Mouse (Mus musculus) retina, postnatal 1 day (tissue): Measurements from ENCODE around the gene Adamtsl4.
"Not testable (repeated sequence)": the region's sequence is repeated elsewhere in the genome, so short reads cannot be mapped to it uniquely, and the experiment has no call there.

Experiments used
- DNase-seq: peaks from one replicate; pipeline ENCODE4 v3.0.0-alpha.2; 2012

The Adamtsl4 gene

DNA sequence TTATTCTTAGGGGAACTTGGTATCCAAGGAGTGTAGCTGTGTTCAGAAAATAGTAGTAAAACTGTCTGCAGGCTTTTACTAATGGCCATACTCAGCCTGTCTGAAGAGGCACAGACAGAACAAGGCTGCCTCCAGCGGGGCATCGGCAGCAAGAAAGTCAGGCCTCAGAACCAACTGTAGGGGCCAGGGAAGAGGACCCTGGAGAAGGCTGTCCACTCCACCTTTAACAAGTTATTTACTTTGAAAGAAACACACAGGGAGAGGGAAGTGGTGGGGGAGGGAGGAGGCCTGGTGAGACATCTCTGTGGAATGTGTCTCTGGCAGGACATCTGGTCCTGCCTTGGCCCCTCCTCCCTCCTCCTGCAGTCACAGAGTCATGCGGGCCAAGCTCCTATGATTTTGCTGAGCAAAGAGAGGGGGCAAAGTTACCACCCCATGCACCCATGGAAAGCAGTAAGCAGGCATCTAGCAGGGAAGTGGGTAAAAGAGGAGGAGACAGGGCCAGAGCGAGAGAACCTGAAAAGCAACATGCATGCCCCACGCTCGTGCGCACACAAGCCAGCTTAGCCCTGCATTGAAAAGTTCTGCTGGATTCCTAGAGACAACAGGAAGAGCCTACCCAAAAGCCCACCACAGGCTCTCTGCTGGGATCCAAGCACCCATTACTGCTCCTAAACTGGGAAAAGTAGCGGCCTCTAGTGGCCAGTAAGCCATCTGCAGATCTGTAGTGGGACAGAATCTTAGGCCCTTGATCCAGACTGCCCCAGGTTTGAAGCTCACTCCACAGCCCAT lies 12.2 kb downstream of the Adamtsl4 start:
- peak; percentile 79 for DNase-seq

DNA sequence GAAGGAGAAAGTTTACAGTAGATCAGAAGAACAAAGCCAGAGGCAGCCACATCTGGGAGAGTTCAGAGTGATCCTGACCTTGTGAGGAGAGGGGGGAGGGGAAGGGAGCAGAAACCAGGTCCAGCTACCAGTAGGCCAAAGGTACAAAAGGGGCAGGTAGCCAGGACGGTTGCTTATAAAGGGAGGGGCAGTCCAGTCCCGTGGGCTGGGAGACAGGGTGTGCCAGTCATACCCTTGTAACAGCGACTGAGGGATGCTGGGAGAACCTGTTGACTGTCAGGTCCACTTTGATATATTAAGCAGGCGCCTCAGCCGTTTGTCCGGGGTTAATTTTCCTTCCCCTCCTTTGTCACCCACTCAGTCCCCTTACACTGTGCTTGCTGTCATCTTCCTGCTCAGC lies 12.9 kb downstream of the Adamtsl4 start:
- no peak for DNase-seq

DNA sequence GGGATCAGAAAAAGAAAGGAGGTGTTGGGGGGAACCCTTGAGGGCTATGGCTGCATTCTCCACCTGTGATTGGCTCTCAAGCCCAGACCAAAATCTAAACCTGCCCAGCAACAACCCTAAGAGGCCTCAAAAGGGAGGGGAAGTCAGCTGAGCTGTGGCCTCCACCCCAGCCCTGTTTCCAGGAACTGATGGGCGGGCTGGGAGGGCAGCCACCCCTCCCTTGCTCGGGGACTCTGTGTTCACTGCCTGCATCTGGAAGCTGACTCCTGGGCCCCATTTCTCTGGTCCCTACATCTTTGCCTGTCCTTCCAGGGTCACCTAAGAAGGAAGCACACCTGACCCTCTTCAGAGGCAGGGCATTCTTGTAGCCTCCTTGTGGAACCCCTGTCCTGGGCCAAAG lies 13.5 kb downstream of the Adamtsl4 start:
- no peak for DNase-seq

DNA sequence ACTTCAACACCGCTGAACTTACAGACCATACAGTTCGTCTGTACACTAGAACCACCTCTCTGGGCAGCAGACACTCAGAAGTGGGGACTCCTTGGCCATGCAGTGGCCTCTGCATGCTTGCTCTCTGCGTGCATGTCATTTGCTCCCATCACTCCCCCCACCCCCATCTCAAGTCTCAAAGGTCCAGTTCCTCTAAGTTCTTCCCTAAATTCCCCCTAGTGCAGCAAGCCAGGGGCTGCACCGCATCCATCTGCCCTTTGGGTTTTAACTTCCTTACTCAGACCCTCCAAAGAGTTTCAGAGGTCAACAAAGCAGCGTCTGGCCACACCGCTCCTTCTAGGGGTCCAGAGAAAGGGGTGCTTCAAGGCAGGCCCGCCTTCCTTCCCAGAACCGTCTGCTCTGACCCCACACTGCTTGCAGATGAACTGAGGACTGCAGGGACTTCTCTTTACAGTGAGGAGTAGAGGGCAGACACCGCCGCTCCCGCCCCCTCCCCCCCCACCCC lies 14.0 kb downstream of the Adamtsl4 start:
- no peak for DNase-seq

DNA sequence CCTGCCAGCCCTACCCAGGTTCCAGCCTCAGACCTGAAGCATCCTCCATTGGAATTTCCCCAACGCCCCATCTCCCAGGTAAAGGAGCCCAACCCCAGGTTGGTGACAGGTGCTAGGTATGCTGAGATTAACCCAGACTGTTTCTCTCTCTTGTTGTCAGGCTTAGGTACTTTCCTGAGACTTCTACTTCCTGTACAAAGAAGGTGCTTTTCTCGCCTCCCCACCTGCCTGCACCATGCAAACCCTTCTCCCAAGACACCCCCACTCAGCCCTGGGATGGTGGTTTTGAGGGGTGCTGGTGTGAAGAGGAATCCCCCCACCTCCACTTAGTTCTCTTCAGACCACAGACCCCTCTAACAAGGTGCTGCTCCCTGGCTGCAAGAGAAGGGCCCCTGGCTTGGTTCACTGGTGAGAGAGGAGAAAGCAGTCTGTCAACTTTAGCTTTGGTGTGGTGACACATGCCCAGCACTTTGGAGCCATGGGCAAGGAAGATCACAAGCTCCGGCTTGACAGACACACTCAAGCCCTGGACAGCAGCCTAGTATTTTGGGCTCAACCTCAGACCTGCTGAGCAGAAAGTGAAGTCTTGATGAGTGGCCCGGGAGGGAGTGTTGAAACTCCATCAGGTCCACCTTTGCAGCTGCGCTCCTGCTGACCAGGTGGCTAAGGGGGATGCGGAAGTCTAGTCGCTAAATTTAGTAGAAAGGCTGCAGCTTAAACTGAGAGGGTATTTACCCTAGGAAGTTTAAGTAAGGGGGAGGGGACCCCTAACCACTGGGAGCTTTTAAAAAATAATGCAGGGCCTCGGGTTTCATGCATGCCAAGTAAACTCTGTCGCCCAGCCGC lies 14.6 kb downstream of the Adamtsl4 start:
- no peak for DNase-seq

DNA sequence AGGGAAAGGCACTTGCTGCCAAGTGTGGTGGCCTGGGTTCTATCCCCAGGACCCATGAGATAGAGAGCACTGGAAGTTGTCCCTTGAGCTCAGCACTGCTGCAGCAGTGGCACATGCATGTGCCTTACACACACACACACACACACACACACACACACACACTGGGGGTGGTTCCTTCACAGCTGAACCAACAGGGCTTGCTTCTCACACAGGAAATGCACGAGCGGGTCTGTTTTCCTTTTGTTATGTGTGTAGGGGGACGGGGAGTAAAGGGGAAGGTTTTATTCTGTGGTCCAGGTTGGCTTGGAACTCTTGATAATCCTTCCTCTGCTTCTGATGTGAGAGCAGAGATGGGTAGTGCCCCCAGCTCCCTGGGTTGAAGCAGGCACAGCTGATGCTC lies 15.3 kb downstream of the Adamtsl4 start:
- DNase-seq: no peak

DNA sequence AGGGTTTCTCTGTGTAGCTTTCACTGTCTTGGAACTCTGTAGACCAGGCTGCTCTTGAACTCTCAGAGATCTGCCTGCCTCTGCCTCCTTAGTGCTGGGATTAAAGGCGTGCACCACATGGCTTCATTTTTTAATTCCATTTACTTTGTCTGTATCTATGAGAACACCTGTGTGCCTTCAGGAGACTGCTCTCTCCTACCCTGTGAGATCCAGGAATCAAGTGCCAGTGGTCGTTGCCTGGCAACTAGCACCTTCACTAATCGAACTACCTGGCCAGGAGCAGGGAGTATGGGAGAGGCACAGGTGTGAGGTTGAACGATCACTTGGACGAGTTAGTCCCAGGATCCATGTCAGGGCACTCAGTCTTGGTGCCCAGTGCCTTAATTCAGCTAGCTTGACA lies 16.5 kb downstream of the Adamtsl4 start:
- DNase-seq: no peak

DNA sequence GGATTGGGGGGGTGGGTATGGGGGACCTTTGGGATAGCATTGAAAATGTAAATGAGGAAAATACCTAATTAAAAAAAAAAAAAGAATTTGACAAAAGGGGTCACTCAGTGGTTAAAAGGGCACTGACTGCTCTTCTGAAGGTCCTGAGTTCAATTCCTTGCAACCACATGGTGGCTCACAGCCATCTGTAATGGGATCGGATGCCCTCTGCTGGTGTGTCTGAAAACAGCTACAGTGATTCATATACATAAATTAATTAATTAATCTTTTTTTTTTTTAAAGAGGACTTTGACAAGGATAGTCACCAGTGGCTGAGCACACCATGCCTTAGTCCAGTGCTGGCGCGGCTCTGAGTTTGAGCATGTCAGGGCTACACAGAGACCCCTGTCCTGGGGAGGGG lies 17.3 kb downstream of the Adamtsl4 start:
- not testable (repeated sequence) for DNase-seq

DNA sequence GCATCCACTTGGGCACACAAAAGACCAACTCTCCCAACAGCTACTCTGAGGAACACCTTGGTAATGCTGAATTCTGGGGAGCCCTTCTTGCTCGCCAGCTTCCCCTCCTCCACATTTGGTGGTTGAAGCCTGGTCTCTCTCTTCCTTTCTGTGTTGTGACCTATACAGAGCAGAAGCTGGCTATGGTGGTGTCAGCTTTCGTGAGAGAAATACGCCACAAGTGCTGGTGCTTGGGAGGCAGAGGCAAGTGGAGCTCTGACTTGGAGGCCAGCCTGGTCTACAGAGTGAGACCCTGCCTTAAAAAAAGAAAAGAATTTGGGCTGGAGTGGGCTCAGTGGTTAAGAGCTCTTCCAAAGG lies 18.4 kb downstream of the Adamtsl4 start:
- no peak for DNase-seq

DNA sequence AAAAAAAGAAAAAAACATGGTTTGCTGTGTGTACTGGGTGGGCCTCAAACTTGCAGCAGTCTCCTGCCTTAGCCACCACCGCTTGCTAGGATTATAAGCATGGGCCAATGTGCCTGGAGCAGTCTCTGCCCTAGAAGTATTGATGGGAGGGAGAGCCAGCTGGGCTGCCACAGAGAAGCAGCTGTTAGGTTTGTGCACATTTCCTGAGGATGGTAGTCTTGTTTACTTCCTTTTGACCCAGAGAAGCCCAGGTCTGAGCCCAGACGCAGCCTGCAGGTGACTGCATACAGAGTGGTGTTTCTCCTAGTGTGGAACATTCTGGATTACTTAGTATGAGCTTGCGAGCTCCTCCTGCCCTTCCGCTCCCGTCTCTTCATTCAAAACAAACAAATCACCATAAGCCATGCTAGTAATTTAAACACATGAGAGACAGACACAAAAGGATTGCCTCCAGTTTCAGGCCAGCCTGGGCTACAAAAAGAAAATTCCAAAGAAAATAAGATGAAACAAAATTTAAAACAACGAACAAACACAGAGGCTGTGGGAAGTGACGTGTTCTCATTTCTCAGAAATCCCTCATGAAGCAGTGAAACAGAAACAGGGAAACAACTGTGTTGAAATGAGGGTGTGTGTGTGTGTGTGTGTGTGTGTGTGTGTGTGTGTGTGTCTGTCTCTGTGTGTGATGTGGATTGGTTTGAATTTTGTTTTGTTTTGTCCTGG lies 19.0 kb downstream of the Adamtsl4 start:
- peak; percentile 46 for DNase-seq

DNA sequence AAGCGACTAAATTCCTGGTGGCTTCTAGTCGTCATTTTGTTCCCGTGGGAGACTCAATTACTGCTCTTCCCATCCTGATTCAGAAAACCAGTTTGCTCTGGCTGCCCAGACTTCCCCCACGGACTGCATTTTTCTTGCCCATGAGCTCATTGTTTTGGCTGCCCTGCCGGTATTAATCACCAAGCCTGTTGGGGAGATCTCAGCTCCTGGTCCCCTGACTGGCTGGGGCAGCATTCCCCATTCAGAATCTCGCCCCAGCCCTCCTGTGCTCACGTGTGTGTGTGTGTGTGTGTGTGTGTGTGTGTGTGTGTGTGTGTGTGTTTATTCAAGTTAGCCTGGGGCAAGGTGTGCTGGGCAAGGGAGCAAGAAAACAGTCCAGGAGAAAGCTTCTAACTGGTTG lies 19.7 kb downstream of the Adamtsl4 start:
- DNase-seq: peak; percentile 37

DNA sequence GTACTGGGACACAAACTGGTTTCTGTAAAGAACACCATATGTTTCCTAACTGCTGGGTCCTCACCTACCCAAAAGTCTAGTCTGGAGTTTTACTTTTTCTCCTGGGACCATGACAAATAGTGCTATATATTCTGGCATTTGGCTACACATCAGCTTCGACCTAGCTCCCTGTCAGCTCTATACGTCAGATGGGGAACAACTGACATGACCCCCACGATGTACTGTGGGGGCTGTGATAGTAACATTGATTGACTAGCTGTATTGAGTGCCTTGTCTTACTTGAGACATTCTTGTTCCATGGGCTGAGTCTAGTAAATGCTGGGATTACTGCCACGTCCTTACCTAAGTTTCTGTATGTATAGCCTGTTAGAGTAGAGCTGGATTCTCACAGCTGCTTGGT lies 20.2 kb downstream of the Adamtsl4 start:
- no peak for DNase-seq

DNA sequence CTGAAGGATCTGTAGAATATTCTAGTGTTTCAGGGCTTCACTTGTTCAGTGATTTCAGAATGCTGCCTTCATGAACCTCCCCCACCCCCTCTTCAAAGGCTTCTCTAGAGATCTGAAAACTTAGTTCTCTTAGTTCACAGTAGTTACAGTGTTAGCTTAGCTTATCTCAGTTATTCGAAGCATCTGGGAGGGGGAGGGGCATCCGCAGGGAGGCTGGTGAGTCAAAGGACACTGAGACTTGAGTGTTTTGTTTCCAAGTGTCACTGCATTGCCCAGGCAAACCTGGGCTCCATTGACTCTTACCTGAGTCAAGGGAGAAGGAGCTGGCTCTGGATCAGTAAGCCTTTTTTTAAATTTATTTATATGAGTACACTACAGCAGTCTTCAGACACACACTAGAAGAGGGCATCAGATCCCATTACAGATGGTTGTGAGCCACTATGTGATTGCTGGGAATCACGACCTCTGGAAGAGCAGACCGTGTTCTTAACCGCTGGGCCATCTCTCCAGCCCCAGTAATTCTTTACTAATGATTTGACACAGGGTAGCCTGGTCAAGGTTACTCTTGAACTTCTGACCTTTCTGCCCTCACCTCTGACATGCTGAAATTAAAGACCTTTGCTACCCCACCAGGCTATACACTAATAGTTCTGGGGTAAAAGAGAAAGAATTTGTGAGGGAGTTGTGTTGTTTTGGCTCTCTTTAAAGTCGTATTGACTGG lies 21.4 kb downstream of the Adamtsl4 start:
- no peak for DNase-seq

DNA sequence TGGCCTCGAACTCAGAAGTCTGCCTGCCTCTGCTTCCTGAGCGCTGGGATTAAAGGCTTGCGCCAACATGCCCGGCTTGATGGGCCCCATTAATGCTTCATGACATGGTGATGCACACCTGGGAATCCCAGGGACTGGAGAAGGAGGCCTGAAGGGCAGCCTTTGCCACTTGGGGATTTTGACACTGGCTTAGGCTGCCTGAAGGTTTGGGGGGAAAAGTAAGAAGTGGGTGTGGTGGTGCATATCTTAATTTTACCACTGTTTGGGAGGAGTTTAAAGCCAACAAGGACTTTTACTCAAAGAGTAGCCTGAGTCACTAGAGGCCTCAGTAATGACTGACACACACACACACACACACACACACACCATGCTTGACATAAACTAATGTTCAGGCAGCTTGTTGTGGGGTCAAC lies 22.8 kb downstream of the Adamtsl4 start:
- DNase-seq: no peak

DNA sequence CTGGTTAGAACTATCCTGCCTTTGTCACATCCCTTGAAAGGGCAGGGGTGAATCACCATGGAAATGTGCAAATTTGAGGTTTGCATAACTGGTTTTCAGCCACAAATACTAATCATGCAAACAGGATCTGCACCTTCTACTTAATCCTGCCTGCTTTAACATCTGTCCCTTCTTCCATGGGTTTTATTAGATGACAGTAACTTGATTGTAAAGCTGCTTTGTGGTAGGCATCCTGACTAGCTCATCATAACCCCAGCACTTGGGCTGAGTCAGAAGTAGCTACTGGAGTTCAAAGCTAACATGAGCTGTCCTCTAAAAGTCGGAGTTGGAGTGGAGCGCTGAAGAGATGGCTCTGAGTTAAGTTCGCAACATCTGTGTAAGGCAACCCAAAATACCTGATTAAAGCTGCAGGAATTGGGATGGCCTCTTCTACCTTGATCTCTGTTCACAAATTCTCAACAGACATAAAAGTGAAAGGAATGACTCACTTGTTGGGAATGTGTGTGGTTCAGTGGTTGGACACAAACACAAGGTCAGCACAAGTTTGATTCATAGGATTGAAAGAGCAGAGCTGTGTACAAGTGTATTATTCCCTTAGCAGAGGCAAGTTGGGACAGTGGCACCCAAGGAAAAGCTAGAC lies 23.6 kb downstream of the Adamtsl4 start:
- DNase-seq: no peak

DNA sequence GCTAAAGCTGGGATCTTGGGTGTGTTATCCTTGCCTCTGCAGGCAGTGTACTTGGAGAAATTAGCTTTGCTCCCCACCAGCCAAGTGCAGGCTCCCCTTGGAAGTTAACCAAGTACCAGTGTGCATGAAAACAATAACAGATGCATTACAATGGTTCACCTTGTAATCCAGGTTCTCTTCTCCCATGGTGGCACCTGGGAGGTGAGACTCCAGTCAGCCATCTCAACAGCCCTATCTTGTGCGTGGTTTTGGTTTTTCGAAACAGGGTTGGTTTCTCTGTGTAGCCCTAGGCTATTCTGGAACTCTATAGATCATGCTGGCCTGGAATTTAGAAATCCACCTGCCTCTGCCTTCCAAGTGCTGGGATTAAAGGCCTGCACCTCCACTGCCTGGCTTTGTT lies 24.2 kb downstream of the Adamtsl4 start:
- no peak for DNase-seq

DNA sequence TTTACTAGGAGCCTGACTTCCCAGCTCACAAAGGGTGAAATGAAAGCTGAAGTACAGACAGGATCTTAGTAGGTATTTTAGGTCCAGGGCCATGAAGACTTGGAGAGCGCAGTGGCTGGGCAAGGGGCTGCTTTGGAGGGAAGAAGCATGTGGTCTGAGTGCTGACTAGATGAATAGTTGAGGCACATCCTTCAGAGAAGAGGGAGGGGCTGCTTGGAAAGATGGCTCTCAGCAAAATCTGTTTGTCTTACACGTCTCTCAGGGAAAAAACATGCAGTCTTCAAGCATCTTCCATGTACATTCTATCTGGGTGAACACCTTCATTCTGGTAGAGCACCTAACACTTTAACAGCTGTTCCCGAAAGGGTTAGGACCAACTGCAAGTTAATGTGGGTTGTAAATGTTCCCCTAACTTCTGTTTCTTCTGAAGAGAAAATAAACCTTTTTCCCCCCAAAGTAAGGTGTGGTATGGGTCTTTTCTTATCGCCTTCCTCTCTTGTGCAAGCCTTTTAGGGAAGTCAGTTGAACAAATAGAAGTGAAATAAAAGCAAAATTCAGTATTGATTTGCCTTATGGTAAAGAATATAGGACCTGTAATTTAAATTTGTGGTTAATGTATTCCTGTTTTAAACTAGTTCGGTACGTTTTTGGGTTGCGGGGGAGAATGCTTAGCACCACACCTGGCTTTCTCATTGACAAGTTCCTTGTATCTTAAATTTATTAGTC lies 24.8 kb downstream of the Adamtsl4 start:
- DNase-seq: no peak

DNA sequence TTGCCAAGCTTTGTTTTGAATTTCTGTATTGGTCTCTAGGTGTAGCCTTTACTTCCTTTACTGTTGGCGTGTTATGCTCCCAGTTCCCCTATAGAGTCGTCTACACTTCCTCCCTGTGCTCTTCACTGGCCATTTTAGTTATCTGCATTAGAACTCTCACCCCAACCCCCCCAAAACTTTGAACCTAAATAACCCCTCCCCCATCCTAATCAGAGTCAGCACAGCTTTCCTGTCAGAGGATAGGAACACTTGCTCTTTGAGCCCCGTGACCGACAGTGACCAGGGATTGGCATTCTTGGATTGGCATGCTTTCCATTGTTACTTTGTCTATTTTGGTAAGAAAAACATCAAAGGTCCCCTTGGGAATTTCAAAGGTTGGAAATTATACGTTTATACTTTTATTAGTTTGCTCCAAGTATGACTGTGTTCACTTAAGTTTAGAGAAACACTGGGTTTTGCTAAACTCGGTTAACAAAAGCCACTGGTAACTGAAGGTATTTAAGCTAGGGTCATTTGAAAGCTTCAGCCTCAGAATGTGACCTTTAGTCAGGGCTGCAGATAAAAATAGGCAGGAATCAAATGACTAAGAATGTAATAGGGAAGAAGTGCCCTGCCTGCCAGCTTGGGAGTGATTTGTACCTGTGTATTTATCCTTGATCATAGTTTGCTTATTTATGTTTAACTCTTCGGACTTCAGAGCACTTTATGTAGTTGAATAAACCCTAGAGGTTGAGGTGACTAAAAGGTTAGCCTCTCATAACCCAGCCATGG lies 25.6 kb downstream of the Adamtsl4 start:
- no peak for DNase-seq

DNA sequence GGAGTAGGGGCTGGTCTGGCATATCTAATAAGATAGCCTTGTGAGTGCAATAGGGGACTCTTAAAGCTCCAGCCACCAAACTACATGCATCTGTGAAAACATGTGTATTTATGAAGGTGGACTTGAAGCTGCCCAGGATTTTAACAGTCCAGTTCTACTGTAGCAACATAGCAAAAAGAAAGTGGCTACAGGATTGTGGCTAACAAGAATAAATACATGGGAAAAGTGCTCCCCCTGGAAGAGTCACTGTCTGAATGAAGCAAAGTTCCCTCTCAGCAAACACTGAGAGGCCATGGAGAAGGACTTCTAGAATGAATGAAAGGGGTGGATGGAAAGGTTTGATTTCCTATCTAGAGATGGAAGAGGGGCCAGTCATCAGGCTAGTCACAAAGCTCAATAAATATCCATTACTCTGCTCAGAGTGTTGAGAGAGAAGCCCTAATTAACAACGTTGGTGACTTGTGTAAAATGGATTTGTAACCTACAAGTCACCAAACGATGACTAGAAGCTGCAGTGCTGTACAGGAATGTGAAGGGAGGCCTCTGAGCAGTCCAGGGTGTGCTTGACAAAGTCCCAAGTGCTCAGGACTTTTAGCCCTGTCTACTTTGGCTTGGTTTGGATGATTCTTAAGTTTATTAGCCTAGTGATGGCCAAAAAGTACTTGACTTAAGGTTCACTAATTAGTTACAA lies 26.8 kb downstream of the Adamtsl4 start:
- no peak for DNase-seq

DNA sequence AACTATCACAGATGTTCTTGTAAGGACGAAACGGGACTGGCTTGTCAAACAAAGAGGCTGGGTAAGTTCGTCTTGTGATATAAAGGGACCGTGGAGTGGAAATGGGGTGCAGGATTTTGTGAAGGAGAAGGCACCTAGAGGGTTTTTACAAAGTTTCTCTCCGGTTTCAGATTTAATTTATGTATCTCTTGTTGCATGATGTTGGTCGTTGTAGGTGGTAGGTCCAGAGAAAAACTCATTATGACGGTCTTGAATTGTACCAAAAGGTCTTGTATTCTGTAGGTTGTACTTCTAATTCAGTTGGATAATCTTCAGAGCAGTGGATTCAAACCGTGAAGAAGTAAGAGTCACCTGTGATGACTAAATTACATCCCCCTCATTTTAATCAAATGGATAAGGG lies 27.8 kb downstream of the Adamtsl4 start:
- no peak for DNase-seq
